Mouse (Mus musculus): ENCODE results near the gene Lrig3. TPM values are rescaled to one million over a fixed set of nuclear protein-coding genes. Genes with fewer than 3 reads are reported as not detected.

Gene Lrig3
- total RNA-seq, 2 experiments from 2014 or later: 0.52 to 1.3 TPM

GRCm38 (mm10) chr10:125995701-125996100 lies 29.7 kb downstream of the Lrig3 start:
- ATAC-seq (replicated peaks; ENCODE audit: low FRiP score, low TSS enrichment, poor library complexity, severe bottlenecking): no peak

- no peak for ATAC-seq (replicated peaks; ENCODE audit: low FRiP score, low TSS enrichment, poor library complexity, severe bottlenecking)
These were observed 31.0 kb downstream of the Lrig3 start for GRCm38 (mm10) chr10:125996989-125997388.

- ATAC-seq (replicated peaks; ENCODE audit: low FRiP score, low TSS enrichment, poor library complexity, severe bottlenecking): no peak
These were observed 33.6 kb downstream of the Lrig3 start for GRCm38 (mm10) chr10:125999561-125999960.

GRCm38 (mm10) chr10:126000861-126001390 lies 35.0 kb downstream of the Lrig3 start:
- ATAC-seq (replicated peaks; ENCODE audit: low FRiP score, low TSS enrichment, poor library complexity, severe bottlenecking): no peak

GRCm38 (mm10) chr10:126002081-126002755 lies 36.2 kb downstream of the Lrig3 start:
- ATAC-seq (replicated peaks; ENCODE audit: low FRiP score, low TSS enrichment, poor library complexity, severe bottlenecking): no peak

GRCm38 (mm10) chr10:126002818-126003506 lies 37.0 kb downstream of the Lrig3 start:
- ATAC-seq (replicated peaks; ENCODE audit: low FRiP score, low TSS enrichment, poor library complexity, severe bottlenecking): no peak

- no peak for ATAC-seq (replicated peaks; ENCODE audit: low FRiP score, low TSS enrichment, poor library complexity, severe bottlenecking)
These were observed 37.9 kb downstream of the Lrig3 start for GRCm38 (mm10) chr10:126003857-126004256.

- no peak for ATAC-seq (replicated peaks; ENCODE audit: low FRiP score, low TSS enrichment, poor library complexity, severe bottlenecking)
These were observed 47.7 kb downstream of the Lrig3 start for GRCm38 (mm10) chr10:126013667-126014066.

- no peak for ATAC-seq (replicated peaks; ENCODE audit: low FRiP score, low TSS enrichment, poor library complexity, severe bottlenecking)
These were observed 48.7 kb downstream of the Lrig3 start for GRCm38 (mm10) chr10:126014673-126015072.

- ATAC-seq (replicated peaks; ENCODE audit: low FRiP score, low TSS enrichment, poor library complexity, severe bottlenecking): no peak
These were observed 49.7 kb downstream of the Lrig3 start for GRCm38 (mm10) chr10:126015644-126016043.

GRCm38 (mm10) chr10:126019350-126019991 lies 53.5 kb downstream of the Lrig3 start:
- ATAC-seq (replicated peaks; ENCODE audit: low FRiP score, low TSS enrichment, poor library complexity, severe bottlenecking): no peak

- ATAC-seq (replicated peaks; ENCODE audit: low FRiP score, low TSS enrichment, poor library complexity, severe bottlenecking): no peak
These were observed 62.8 kb downstream of the Lrig3 start for GRCm38 (mm10) chr10:126028574-126029440.

GRCm38 (mm10) chr10:126029441-126030114 lies 63.6 kb downstream of the Lrig3 start:
- no peak for ATAC-seq (replicated peaks; ENCODE audit: low FRiP score, low TSS enrichment, poor library complexity, severe bottlenecking)

- ATAC-seq (replicated peaks; ENCODE audit: low FRiP score, low TSS enrichment, poor library complexity, severe bottlenecking): no peak
These were observed 90.9 kb downstream of the Lrig3 start for GRCm38 (mm10) chr10:126056881-126057280.

GRCm38 (mm10) chr10:126062812-126063211 lies 96.8 kb downstream of the Lrig3 start:
- no peak for ATAC-seq (replicated peaks; ENCODE audit: low FRiP score, low TSS enrichment, poor library complexity, severe bottlenecking)

All from megakaryocyte-erythroid progenitor cell, adult 5-6 weeks (primary cell).